Mouse (Mus musculus): ENCODE data around the gene Tceal9. TPM values are rescaled to one million over a fixed set of nuclear protein-coding genes. Genes with fewer than 3 reads are reported as not detected.

Tceal9 gene
- 10 to 100 TPM; 32.1 to 35.9 TPM for total RNA-seq (2023)

DNA sequence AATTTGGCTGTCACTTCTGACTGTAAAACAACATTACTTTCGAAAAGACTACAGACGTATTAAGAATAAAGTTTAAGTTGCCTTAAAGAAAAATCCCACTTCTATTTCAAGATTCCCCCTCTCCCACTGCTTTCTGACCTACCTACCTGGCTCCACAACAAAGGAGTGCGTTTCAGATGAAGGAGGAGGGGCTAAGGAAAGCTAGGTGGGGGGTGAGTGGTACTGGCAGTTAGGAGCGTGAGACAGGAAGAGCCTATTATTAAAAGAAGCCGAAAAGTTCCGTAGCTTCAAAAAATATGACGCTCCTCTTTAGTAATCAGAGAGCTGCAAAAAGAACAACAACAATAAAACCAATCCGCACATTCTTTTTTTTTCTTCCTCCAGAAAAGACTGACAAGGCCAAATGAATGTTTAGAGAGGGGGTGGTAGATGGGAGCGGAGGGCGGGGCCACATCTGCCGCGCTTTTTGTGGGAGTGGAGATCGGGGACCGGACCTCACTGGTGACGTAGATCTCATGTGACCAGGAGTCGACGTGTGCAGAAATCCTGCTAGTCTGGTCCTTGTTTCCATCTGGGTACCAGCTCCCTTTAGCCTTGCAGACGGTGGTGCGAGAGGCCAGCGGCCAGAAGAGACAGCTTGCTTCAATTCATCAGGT lies at the start of gene Tceal9:
Tceal9 (plus strand) TSS at position 506 of the 656 bp plus-strand sequence.

GRCm38 (mm10) chrX:136203664-136204066 lies 41.2 kb upstream of the Tceal9 start, which contains the start of gene Tceal5:
TSS of gene Tceal5 (minus strand) at chrX:136203876.

DNA sequence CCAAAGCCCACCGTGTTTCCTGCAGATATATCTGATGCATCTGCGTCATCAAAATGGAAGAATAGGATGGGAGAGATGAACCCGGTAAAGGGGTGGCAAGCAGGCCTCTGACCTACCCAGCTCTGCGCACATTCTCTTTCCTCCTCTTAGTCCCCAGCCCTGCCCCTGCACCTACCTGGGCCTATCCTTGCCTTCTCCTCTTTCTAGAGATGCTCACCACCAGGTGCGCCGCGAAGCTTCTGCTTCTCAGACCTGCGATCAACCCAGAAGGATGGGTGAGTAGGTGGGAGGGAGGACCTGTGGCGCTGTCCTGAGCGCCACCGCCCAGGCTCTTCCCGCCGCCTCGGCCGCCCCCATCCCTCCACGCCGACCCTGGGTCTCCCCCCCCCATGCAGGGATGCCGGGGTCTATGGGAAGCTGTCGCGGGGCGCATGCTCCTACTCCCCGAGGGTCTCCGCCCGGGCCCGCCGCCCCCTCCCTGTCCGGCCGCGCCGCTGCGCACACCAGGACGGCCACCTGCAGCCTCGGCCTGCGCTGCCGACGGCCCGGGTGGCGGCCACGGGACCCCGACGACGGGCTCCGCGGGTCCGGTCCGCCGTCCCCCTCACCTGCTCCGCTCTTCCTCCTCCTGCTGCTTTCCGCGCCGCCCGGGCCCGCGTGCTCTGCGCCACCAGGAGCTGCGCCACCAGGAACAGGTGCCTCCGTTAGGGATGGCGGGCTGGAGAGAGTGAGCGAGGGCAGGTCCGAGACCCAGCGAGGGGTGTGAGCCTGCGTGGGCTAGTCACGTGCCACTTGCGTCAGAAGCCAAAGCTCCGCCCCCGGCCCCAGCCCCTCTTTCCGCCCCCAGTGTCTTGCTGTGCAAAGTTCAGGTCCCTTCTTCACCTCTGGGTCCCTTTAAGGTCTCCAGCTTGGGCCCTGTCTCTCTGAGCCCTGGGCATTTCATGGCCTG lies 29.9 kb upstream of the Tceal9 start, which contains the start of the genes Tceal7 and Bex1:
Tceal7 (plus strand) TSS at position 51 of the 949 bp plus-strand sequence.
Bex1 (minus strand) TSS at position 785 of the 949 bp plus-strand sequence.

GRCm38 (mm10) chrX:136269743-136270392 lies 25.0 kb downstream of the Tceal9 start, which contains the start of gene Bex3:
TSS of gene Bex3 (plus strand) at chrX:136270253.

Other genes starting within 250 kb of the Tceal9 start
- gene Arxes1, start 211.7 kb upstream of the Tceal9 start, total RNA-seq (2023): not detected
- gene Bex2, start 176.8 kb upstream of the Tceal9 start, total RNA-seq (2023): 1 to 10 TPM; 2.3 to 2.4 TPM
- not detected for gene Nxf3, start 159.8 kb upstream of the Tceal9 start, total RNA-seq (2023)
- not detected for gene Bex4, start 106.1 kb upstream of the Tceal9 start, total RNA-seq (2023)
- under 1 TPM; 0.47 to 0.90 TPM for gene Tceal8, start 72.7 kb upstream of the Tceal9 start, total RNA-seq (2023)
- gene Tceal5, start 41.2 kb upstream of the Tceal9 start, total RNA-seq (2023): not detected
- gene Tceal7, start 30.3 kb upstream of the Tceal9 start, total RNA-seq (2023): not detected
- gene Bex1, start 29.6 kb upstream of the Tceal9 start, total RNA-seq (2023): 1 to 10 TPM; 4.3 to 5.6 TPM
- 10 to 100 TPM; 72.9 to 73.0 TPM for gene Bex3, start 25.2 kb downstream of the Tceal9 start, total RNA-seq (2023)

Measured in T-cell, adult 66 days (primary cell).